Mouse (Mus musculus): Measurements from ENCODE around the gene Slc38a1. TPM values are rescaled to one million over a fixed set of nuclear protein-coding genes. Genes with fewer than 3 reads are reported as not detected.

Gene Slc38a1
- total and polyA plus RNA-seq, 3 experiments: 0.03 TPM; not detected in 2

DNA sequence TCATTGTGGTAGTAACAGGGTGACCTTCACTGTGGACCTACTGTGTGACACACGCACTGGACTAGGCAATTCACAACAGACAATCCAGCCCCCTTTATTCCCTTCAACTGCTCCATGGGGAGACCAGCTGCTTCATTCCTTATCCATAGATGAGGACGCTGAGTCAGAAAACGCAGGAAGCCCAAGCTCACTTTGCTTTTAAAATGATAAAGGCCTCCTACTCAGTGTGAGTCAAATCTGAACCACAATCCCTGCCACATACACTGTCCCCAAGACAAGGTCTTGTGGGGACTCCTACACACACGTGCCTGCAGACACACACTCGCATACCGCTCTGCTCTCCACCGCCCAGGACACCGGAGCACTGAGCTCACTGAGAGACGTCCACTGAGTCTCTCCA is 94.3 kb downstream of the Slc38a1 start:
- no peaks in the 10 kb centered on the region; a peak in 1 of 4 replicates for H3K36me3 ChIP-seq (ENCODE audit: control insufficient read depth in 1 of 2, insufficient read depth in 2 of 2, low read length in 2 of 2)
- TF ChIP-seq ZNF384 (IDR thresholded peaks at IDR 0.05; ENCODE audit: low read depth, low read length) (no peak), POLR2AphosphoS2 (IDR thresholded peaks at IDR 0.05; ENCODE audit: low read length) (no peak), GATA1 (IDR thresholded peaks at IDR 0.05; ENCODE audit: low read depth, low read length) (no peak), MAX (IDR thresholded peaks at IDR 0.05; ENCODE audit: low read length) (no peak)

DNA sequence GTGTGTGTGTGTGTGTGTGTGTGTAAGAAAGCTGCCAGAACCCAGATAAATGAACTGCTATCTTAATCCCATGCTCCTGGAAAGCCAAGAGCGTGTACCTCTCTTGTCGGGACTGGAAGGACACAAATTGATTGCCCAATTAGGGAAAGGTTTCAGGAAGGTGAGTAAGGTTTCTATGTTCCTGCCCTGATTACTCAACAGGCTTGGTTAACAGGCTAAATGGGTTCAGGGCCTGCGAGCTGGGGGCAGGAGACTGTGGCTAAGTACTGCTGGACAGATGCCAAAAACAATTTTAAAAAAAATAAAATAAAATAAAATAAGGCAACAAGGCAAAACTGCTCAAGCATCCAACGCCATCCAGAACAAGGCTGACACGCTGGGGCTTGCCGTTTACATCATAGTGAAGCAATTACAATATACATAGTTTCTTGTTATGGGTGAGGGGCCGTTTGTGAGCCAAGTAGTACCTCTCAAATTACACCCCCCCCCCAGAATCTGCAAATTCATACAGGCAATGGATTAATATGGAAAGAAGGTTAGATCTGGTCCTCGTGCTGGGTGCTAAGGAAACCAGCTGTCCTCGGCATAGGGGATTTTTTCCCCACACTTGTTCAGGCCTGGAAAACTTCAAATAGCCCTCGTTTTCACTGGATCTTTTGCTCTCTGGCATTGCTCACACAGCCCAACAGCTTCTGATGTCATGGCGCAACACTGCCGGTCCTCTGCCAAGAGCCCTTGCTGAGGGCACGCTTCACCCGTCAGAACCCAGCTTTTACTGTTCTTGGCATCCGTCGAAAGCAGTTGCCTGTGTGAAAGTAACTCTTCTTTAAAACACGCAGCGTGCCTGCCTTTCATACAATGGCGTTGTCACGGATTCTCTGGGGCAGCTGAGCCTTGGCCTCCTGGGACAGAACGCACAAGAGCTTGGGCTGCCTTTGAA is 95.2 kb downstream of the Slc38a1 start:
- TF ChIP-seq EP300 (IDR thresholded peaks at IDR 0.05; ENCODE audit: low read depth in 1 of 2, low read length in 2 of 2) (no peak), HCFC1 (IDR thresholded peaks at IDR 0.05; ENCODE audit: low read depth, low read length) (no peak), POLR2AphosphoS2 (IDR thresholded peaks at IDR 0.05; ENCODE audit: low read length) (no peak), CHD2 (IDR thresholded peaks at IDR 0.05; ENCODE audit: low read length) (no peak), TCF12 (IDR thresholded peaks at IDR 0.05; ENCODE audit: low read depth, low read length) (no peak), MYC (IDR thresholded peaks at IDR 0.05; ENCODE audit: low read depth, low read length) (no peak), E2F4 (IDR thresholded peaks at IDR 0.05; ENCODE audit: borderline replicate concordance, low read depth, low read length) (no peak), UBTF (IDR thresholded peaks at IDR 0.05; ENCODE audit: borderline replicate concordance, insufficient read depth, low read depth, low read length) (no peak), KAT2A (conservative IDR thresholded peaks at IDR 0.05; ENCODE audit: low read depth, low read length) (no peak), MEF2A (IDR thresholded peaks at IDR 0.05; ENCODE audit: extremely low read depth, insufficient replicate concordance, low read depth, low read length, poor library complexity, severe bottlenecking) (no peak), RCOR1 (IDR thresholded peaks at IDR 0.05; ENCODE audit: low read depth, low read length) (no peak), ETS1 (IDR thresholded peaks at IDR 0.05; ENCODE audit: low read depth, low read length) (no peak), MAFK (IDR thresholded peaks at IDR 0.05; ENCODE audit: borderline replicate concordance, low read depth, low read length) (no peak), RAD21 (IDR thresholded peaks at IDR 0.05; ENCODE audit: low read depth, low read length) (no peak)
- no peaks in the 10 kb centered on the region for H3K9me3 ChIP-seq (replicated peaks; ENCODE audit: insufficient read depth, low read length)
- H3K36me3 ChIP-seq (ENCODE audit: control insufficient read depth in 1 of 2, insufficient read depth in 2 of 2, low read length in 2 of 2): peaks cover 0 to 2% of the 10 kb centered on the region in 2 experiments; a peak in 1 of 4 replicates
- H3K4me3 ChIP-seq (ENCODE audit: control insufficient read depth in 1 of 2, insufficient read depth in 1 of 2, low read depth in 2 of 2, low read length in 2 of 2): no peak overlapping the region
- no peaks in the 10 kb centered on the region for H3K79me2 ChIP-seq (ENCODE audit: control insufficient read depth, insufficient read depth, low read length, poor library complexity)
- peaks cover 0 to 6% of the 10 kb centered on the region in 2 experiments; a peak in 3 of 4 replicates for H3K27me3 ChIP-seq (ENCODE audit: control insufficient read depth in 1 of 2, insufficient read depth in 2 of 2, low read length in 2 of 2)
- DNase-seq (ENCODE audit: low read depth, low spot score): no peak
- no peak overlapping the region for H3K9ac ChIP-seq (ENCODE audit: control insufficient read depth, low read depth, low read length, poor library complexity, severe bottlenecking)
- no peak overlapping the region for H3K27ac ChIP-seq (ENCODE audit: control insufficient read depth, low read depth, low read length)
- H3K4me1 ChIP-seq (ENCODE audit: control insufficient read depth in 1 of 2, insufficient read depth in 2 of 2, low read length in 2 of 2): no peaks in the 10 kb centered on the region; a peak in 1 of 4 replicates

More for the DNA sequence above, 94.3 kb downstream of the Slc38a1 start:
- Histone ChIP-seq H3K79me2 (ENCODE audit: control insufficient read depth, insufficient read depth, low read length, poor library complexity) (no peaks in the 10 kb centered on the region), H3K27ac (ENCODE audit: control insufficient read depth, low read depth, low read length) (no peak overlapping the region), H3K4me1 (ENCODE audit: control insufficient read depth in 1 of 2, insufficient read depth in 2 of 2, low read length in 2 of 2) (no peaks in the 10 kb centered on the region; a peak in 1 of 4 replicates), H3K4me3 (ENCODE audit: control insufficient read depth in 1 of 2, insufficient read depth in 1 of 2, low read depth in 2 of 2, low read length in 2 of 2) (no peak overlapping the region), H3K27me3 (ENCODE audit: control insufficient read depth in 1 of 2, insufficient read depth in 2 of 2, low read length in 2 of 2) (peaks cover 0 to 6% of the 10 kb centered on the region in 2 experiments; a peak in 3 of 4 replicates), H3K9me3 (replicated peaks; ENCODE audit: insufficient read depth, low read length) (no peaks in the 10 kb centered on the region), H3K9ac (ENCODE audit: control insufficient read depth, low read depth, low read length, poor library complexity, severe bottlenecking) (no peak overlapping the region)
- DNase-seq (ENCODE audit: low read depth, low spot score): no peak

All from MEL (cell line).